Mouse (Mus musculus): Measurements from ENCODE around the gene Fam189a2.

- TF ChIP-seq CTCF (IDR thresholded peaks at IDR 0.05; ENCODE audit: borderline replicate concordance, control insufficient read depth, extremely low read depth, insufficient read depth, low read length, poor library complexity) (no peak), POLR2A (IDR thresholded peaks at IDR 0.05; ENCODE audit: control insufficient read depth, extremely low read depth, insufficient read depth, low read length, poor library complexity) (no peak)
Observed at GRCm38 (mm10) chr19:24054265-24054664, 23.4 kb upstream of the Fam189a2 start.

Data from thymus, adult 2 months (tissue).